Mouse (Mus musculus) adipose tissue, adult 10 weeks (tissue): ENCODE results near the gene Rmnd1. TPM values are rescaled to one million over a fixed set of nuclear protein-coding genes. Genes with fewer than 3 reads are reported as not detected.

ENCODE experiments used
- polyA plus RNA-seq: library from polyadenylated mRNA; stranded (reverse); fragments of 350-450 nt; fragmentation: Illumina TruSeq; extraction: RNeasy Lipid Tissue Mini Kit (QIAGEN cat#74804); gene quantifications from one replicate; pipeline ENCODE4 v1.2.3, GENCODE M21; 2014; ENCODE audit warnings: low read depth, low replicate concordance

The Rmnd1 gene
- 40.9 TPM for polyA plus RNA-seq

GRCm38 (mm10) chr10:4432123-4432931, at the start of gene Rmnd1, which contains the start of gene Armt1:
Rmnd1 (minus strand) TSS chr10:4432388.
Armt1 (plus strand) TSS chr10:4432467.

GRCm38 (mm10) chr10:4387701-4388383, 44.3 kb downstream of the Rmnd1 start, which contains the start of gene Zbtb2:
Zbtb2 (minus strand) TSS chr10:4388108.

Other genes with a start within 250 kb of the Rmnd1 start
- gene Akap12, start 166.0 kb downstream of the Rmnd1 start, polyA plus RNA-seq = 55.2 TPM
- gene Zbtb2, start 44.3 kb downstream of the Rmnd1 start, polyA plus RNA-seq = 7.8 TPM
- 12.6 TPM for gene Armt1, start 79 bp upstream of the Rmnd1 start, polyA plus RNA-seq
- gene Ccdc170, start 50.1 kb upstream of the Rmnd1 start, polyA plus RNA-seq = 2.0 TPM
- gene Esr1, start 179.2 kb upstream of the Rmnd1 start, polyA plus RNA-seq = 24.1 TPM